ENCODE assay signal across 8 mouse cellular contexts in genomic region chr17:34121172-34121878, GRCm38 (mm10). TPM values are rescaled to one million over a fixed set of nuclear protein-coding genes. Genes with fewer than 3 reads are reported as not detected.
DNase-seq lines count a peak whose midpoint lies in the region; ATAC-seq and TF ChIP-seq lines count a peak whose summit lies in the region.

No protein-coding gene starts in this region.

- peak overlapping the region; percentile 87 for H3K4me3 ChIP-seq in bone marrow macrophage, adult 2 months (ENCODE audit: insufficient read depth, low read length)
- peak overlapping the region; percentile 95 for H3K4me3 ChIP-seq in forebrain, embryonic 10.5 days
- peak overlapping the region; percentile 82 for H3K4me3 ChIP-seq in heart, embryonic 15.5 days
- H3K4me3 ChIP-seq in liver, embryonic 16.5 days (ENCODE audit: low read depth, low read length), result peak overlapping the region; percentile 99
- peak overlapping the region; percentile 74 for H3K4me3 ChIP-seq in olfactory bulb, adult 2 months (ENCODE audit: insufficient read depth, low read depth, low read length)

- H3K36me3 ChIP-seq in forebrain, embryonic 10.5 days (replicated peaks), result peaks cover 37% of the 10 kb centered on the region
- peaks cover 11% of the 10 kb centered on the region for H3K36me3 ChIP-seq in heart, embryonic 15.5 days
- peaks cover 20% of the 10 kb centered on the region for H3K36me3 ChIP-seq in liver, embryonic 16.5 days (ENCODE audit: control insufficient read depth, insufficient read depth)

- no peaks in the 10 kb centered on the region for H3K27me3 ChIP-seq in forebrain, embryonic 10.5 days (ENCODE audit: poor library complexity, severe bottlenecking)
- H3K27me3 ChIP-seq in heart, embryonic 15.5 days, result no peaks in the 10 kb centered on the region
- H3K27me3 ChIP-seq in liver, embryonic 16.5 days (ENCODE audit: control insufficient read depth, insufficient read depth, low read depth, low read length), result no peaks in the 10 kb centered on the region

- H3K27ac ChIP-seq in bone marrow macrophage, adult 2 months (ENCODE audit: insufficient read depth, low read depth, low read length), result peak overlapping the region; percentile 100
- H3K27ac ChIP-seq in forebrain, embryonic 10.5 days, result peak overlapping the region; percentile 100
- H3K27ac ChIP-seq in heart, embryonic 15.5 days, result peak overlapping the region; percentile 100
- peak overlapping the region; percentile 100 for H3K27ac ChIP-seq in liver, embryonic 16.5 days (ENCODE audit: low read length)
- H3K27ac ChIP-seq in olfactory bulb, adult 2 months (ENCODE audit: insufficient read depth, low read depth, low read length), result peak overlapping the region; percentile 99

- TF ChIP-seq CTCF in bone marrow macrophage, adult 2 months (IDR thresholded peaks at IDR 0.05; ENCODE audit: low read depth, low read length), result no peak
- TF ChIP-seq CTCF in olfactory bulb, adult 2 months (IDR thresholded peaks at IDR 0.05; ENCODE audit: insufficient read depth, low read depth, low read length), result no peak

- H3K9me3 ChIP-seq in forebrain, embryonic 10.5 days, result no peaks in the 10 kb centered on the region
- H3K9me3 ChIP-seq in heart, embryonic 15.5 days (replicated peaks), result no peaks in the 10 kb centered on the region
- no peaks in the 10 kb centered on the region for H3K9me3 ChIP-seq in liver, embryonic 16.5 days (replicated peaks; ENCODE audit: control insufficient read depth, low read length)

- peak overlapping the region; percentile 96 for H3K9ac ChIP-seq in heart, embryonic 15.5 days
- peak overlapping the region; percentile 97 for H3K9ac ChIP-seq in liver, embryonic 16.5 days (ENCODE audit: low read depth, low read length)

- ATAC-seq in heart, embryonic 15.5 days (replicated peaks; ENCODE audit: insufficient number of reproducible peaks, insufficient read depth, low FRiP score, low read depth), result peak; percentile 33
- no peak for ATAC-seq in liver, embryonic 16.5 days (ENCODE audit: low read depth)

- WGBS in forebrain, embryonic 10.5 days, result under 1% methylated on average over 35 of the region's 35 CpGs
- WGBS in heart, embryonic 15.5 days, result 0% methylated on average over 29 of the region's 35 CpGs
- WGBS in liver, embryonic 16.5 days (ENCODE audit: insufficient replicate concordance), result under 1% methylated on average over 34 of the region's 35 CpGs
- 0% methylated on average over 35 of the region's 35 CpGs for whole genome bisulfite sequencing in olfactory bulb, adult 2 months

- no peak for TF ChIP-seq POLR2A in bone marrow macrophage, adult 2 months (IDR thresholded peaks at IDR 0.05; ENCODE audit: borderline replicate concordance, low read depth, low read length)
- no peak; the same call in 1 of the 2 replicates for TF ChIP-seq POLR2A in olfactory bulb, adult 2 months (IDR thresholded peaks at IDR 0.05; ENCODE audit: insufficient read depth, low read depth, low read length)

- peak overlapping the region; percentile 84 for H3K4me2 ChIP-seq in heart, embryonic 15.5 days
- H3K4me2 ChIP-seq in liver, embryonic 16.5 days (ENCODE audit: low read depth, low read length), result peak overlapping the region; percentile 100

- peak; percentile 65 to 70 for DNase-seq in B cell, adult 2 months
- peak; percentile 86 for DNase-seq in forebrain, embryonic 10.5 days (ENCODE audit: extremely low spot score, low spot score)
- peak; percentile 90 to 93 for DNase-seq in kidney, postnatal 36 days
- DNase-seq in testis, postnatal 14 days (ENCODE audit: low spot score), result peak; percentile 94

- peaks cover 9% of the 10 kb centered on the region for H3K4me1 ChIP-seq in bone marrow macrophage, adult 2 months (ENCODE audit: control insufficient read depth, insufficient read depth, low read length)
- peaks cover 46% of the 10 kb centered on the region for H3K4me1 ChIP-seq in forebrain, embryonic 10.5 days
- peaks cover 29% of the 10 kb centered on the region for H3K4me1 ChIP-seq in heart, embryonic 15.5 days (replicated peaks)
- H3K4me1 ChIP-seq in liver, embryonic 16.5 days (ENCODE audit: control insufficient read depth, low read depth, low read length), result peaks cover 43% of the 10 kb centered on the region
- H3K4me1 ChIP-seq in olfactory bulb, adult 2 months (ENCODE audit: control insufficient read depth, insufficient read depth, low read length), result peaks cover 6% of the 10 kb centered on the region

RNA-seq across cellular contexts. Expression of gene Brd2, which starts 1.1 kb away (rescaled TPM):
- 156 and 185 TPM in 2 replicates for polyA plus RNA-seq in bone marrow macrophage, adult 2 months (2012; ENCODE audit: insufficient read depth, insufficient read length, missing spikeins)
- 121 and 134 TPM in 2 replicates for polyA plus RNA-seq in forebrain, embryonic 10.5 days (2016; fragmentation: Nextera tagmentation; extraction: Ambion mirVana)
- 59.0 and 77.7 TPM in 2 replicates for polyA plus RNA-seq in heart, embryonic 15.5 days (2015; fragmentation: Nextera tagmentation; extraction: Ambion mirVana)
- polyA plus RNA-seq in liver, embryonic 16.5 days (2015; fragmentation: Nextera tagmentation; extraction: Ambion mirVana), result 32.0 and 35.8 TPM in 2 replicates
- polyA plus RNA-seq in olfactory bulb, adult 2 months (2012; ENCODE audit: insufficient read depth, insufficient read length, low replicate concordance, missing spikeins), result 233 TPM in 1 of 2 replicates, not detected in the other

RNA-seq across cellular contexts. Expression of gene H2-DMa, which starts 2.0 kb away (rescaled TPM):
- 206 and 214 TPM in 2 replicates for polyA plus RNA-seq in bone marrow macrophage, adult 2 months (2012; ENCODE audit: insufficient read depth, insufficient read length, missing spikeins)
- polyA plus RNA-seq in forebrain, embryonic 10.5 days (2016; fragmentation: Nextera tagmentation; extraction: Ambion mirVana), result 4.5 and 6.9 TPM in 2 replicates
- 6.0 and 13.6 TPM in 2 replicates for polyA plus RNA-seq in heart, embryonic 15.5 days (2015; fragmentation: Nextera tagmentation; extraction: Ambion mirVana)
- 5.3 and 5.5 TPM in 2 replicates for polyA plus RNA-seq in liver, embryonic 16.5 days (2015; fragmentation: Nextera tagmentation; extraction: Ambion mirVana)
- not detected in 2 replicates for polyA plus RNA-seq in olfactory bulb, adult 2 months (2012; ENCODE audit: insufficient read depth, insufficient read length, low replicate concordance, missing spikeins)

RNA-seq across cellular contexts. Expression of gene H2-DMb2, which starts 21.8 kb away (rescaled TPM):
- polyA plus RNA-seq in bone marrow macrophage, adult 2 months (2012; ENCODE audit: insufficient read depth, insufficient read length, missing spikeins), result 3.0 and 4.9 TPM in 2 replicates
- 0.16 and 0.26 TPM in 2 replicates for polyA plus RNA-seq in forebrain, embryonic 10.5 days (2016; fragmentation: Nextera tagmentation; extraction: Ambion mirVana)
- polyA plus RNA-seq in heart, embryonic 15.5 days (2015; fragmentation: Nextera tagmentation; extraction: Ambion mirVana), result 0.69 and 2.5 TPM in 2 replicates
- 0.74 and 1.0 TPM in 2 replicates for polyA plus RNA-seq in liver, embryonic 16.5 days (2015; fragmentation: Nextera tagmentation; extraction: Ambion mirVana)
- polyA plus RNA-seq in olfactory bulb, adult 2 months (2012; ENCODE audit: insufficient read depth, insufficient read length, low replicate concordance, missing spikeins), result not detected in 2 replicates

RNA-seq across cellular contexts. Expression of gene H2-Oa, which starts 29.2 kb away (rescaled TPM):
- 0.88 TPM in 1 of 2 replicates, not detected in the other for polyA plus RNA-seq in bone marrow macrophage, adult 2 months (2012; ENCODE audit: insufficient read depth, insufficient read length, missing spikeins)
- 0.12 and 0.43 TPM in 2 replicates for polyA plus RNA-seq in forebrain, embryonic 10.5 days (2016; fragmentation: Nextera tagmentation; extraction: Ambion mirVana)
- polyA plus RNA-seq in heart, embryonic 15.5 days (2015; fragmentation: Nextera tagmentation; extraction: Ambion mirVana), result 0.29 and 0.94 TPM in 2 replicates
- 0.43 and 0.57 TPM in 2 replicates for polyA plus RNA-seq in liver, embryonic 16.5 days (2015; fragmentation: Nextera tagmentation; extraction: Ambion mirVana)
- polyA plus RNA-seq in olfactory bulb, adult 2 months (2012; ENCODE audit: insufficient read depth, insufficient read length, low replicate concordance, missing spikeins), result not detected in 2 replicates

RNA-seq across cellular contexts. Expression of gene H2-DMb1, which starts 31.5 kb away (rescaled TPM):
- polyA plus RNA-seq in bone marrow macrophage, adult 2 months (2012; ENCODE audit: insufficient read depth, insufficient read length, missing spikeins), result 232 and 258 TPM in 2 replicates
- polyA plus RNA-seq in forebrain, embryonic 10.5 days (2016; fragmentation: Nextera tagmentation; extraction: Ambion mirVana), result 0.24 and 0.81 TPM in 2 replicates
- 0.34 and 3.2 TPM in 2 replicates for polyA plus RNA-seq in heart, embryonic 15.5 days (2015; fragmentation: Nextera tagmentation; extraction: Ambion mirVana)
- polyA plus RNA-seq in liver, embryonic 16.5 days (2015; fragmentation: Nextera tagmentation; extraction: Ambion mirVana), result 1.3 and 1.5 TPM in 2 replicates
- not detected in 2 replicates for polyA plus RNA-seq in olfactory bulb, adult 2 months (2012; ENCODE audit: insufficient read depth, insufficient read length, low replicate concordance, missing spikeins)

Comparison
In these comparisons a context has a peak if more than half of its experiments do, and no peak if none do; other contexts are left out.
1. RNA of gene H2-DMa, which starts 2.0 kb away (polyA plus RNA-seq): 206 to 214 TPM in bone marrow macrophage, adult 2 months; 4.5 to 6.9 TPM in forebrain, embryonic 10.5 days, 6.0 to 13.6 TPM in heart, embryonic 15.5 days, 5.3 to 5.5 TPM in liver, embryonic 16.5 days and not detected in olfactory bulb, adult 2 months; every median in the first group is over 10 times any median in the second.
2. Peak in every context shown above with its lines, with median percentiles within 50 percentile points of each other: DNase-seq, H3K27ac ChIP-seq and H3K4me3 ChIP-seq.